Mouse (Mus musculus): ENCODE data around the gene Entpd1.

DNA sequence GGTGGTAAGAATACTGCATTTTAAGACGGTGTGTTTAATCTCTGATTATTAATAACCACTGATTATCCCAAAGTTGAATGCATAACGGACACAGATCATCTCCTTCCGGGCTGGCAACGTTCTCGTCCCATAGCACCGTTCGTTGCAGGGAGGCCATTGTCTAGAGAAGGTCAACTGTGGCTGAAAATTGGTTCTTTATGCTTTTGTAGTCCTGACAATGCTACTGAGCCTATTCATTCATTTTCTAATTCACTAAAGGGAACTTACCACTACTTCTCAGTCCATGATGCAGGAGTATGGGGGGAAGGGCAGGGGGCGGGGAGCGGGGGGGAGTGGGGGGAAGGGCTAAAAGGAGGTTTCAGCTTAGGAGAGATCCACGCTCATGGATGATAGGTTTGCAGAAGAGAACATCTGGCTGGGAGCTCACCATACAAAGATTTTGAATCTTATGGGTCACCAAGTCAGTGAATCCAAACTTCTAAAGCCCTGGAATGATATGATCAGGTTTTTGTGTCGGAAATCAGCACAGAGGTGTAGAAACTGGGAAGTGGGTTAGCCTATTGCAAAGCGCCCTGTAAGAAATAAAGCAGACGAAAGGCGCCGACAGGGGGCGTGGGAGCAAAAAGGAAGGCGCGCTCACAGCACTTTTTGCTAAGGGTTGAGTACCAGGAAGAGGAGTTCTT is 23.2 kb upstream of the Entpd1 start:
- TF ChIP-seq CTCF (IDR thresholded peaks at IDR 0.05): peak; percentile 83
- TF ChIP-seq POLR2A (IDR thresholded peaks at IDR 0.05; ENCODE audit: insufficient read depth, low read depth, low read length): no peak
- TF ChIP-seq EP300 (IDR thresholded peaks at IDR 0.05; ENCODE audit: insufficient read depth, low read depth, low read length): no peak
